Mouse (Mus musculus) spleen, adult 10 weeks (tissue): ENCODE measurements around the gene U90926. TPM values are rescaled to one million over a fixed set of nuclear protein-coding genes. Genes with fewer than 3 reads are reported as not detected.

Experiments
- polyA plus RNA-seq: library from polyadenylated mRNA; stranded (reverse); fragments of 350-450 nt; fragmentation: Illumina TruSeq; extraction: RNeasy Lipid Tissue Mini Kit (QIAGEN cat#74804); gene quantifications from one replicate; pipeline ENCODE4 v1.2.3, GENCODE M21; 2015; ENCODE audit warnings: low replicate concordance; ENCODE audit not compliant: insufficient read depth

Gene U90926
- not detected for polyA plus RNA-seq

DNA sequence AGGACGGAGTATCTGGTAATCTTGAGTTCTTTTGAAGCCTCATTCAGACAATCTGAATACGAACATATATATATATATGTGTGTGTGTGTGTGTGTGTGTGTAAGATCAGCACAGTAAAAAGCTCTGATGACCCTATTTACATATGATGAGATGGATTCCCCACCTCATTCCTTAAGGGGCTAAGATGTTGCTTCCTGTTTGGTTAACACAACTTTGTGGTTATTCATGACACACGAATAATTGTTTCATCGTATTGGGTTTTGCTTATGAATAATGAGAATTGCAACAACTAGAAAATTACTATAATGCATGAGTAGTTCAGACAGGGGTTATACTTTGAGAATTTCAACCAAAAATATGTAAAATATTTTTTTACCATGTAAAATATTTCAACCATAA, at the start of gene U90926:
Gene U90926, minus strand, starts transcription at position 101 of the 400 bp plus-strand sequence.

DNA sequence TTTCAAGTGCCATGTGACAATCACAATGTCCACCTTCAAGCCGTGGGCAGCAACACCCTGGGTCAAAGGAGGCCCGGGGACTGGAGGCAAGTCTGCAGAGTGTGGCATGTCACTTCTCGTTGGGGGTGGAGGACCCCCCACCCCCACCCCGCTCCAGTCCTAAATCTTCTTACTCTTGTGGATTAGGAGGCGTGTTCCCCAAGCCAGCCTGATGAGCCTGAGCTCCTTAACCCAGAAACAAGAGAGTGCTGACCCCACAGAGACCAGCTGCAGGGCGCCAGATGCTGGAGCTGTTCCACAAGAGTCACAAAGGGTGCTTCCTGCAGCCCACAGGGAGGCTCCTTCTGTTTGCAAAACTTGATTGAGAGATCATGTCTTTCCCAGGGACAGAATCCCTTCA, 41.0 kb upstream of the U90926 start, which contains the start of gene Ppef2:
Gene Ppef2, minus strand, starts transcription at position 61 of the 400 bp plus-strand sequence.

Other genes with a start within 250 kb of the U90926 start
- gene Odaph, start 227.9 kb downstream of the U90926 start, polyA plus RNA-seq, result 0.59 TPM
- 1.6 TPM for gene Cdkl2, start 171.5 kb downstream of the U90926 start, polyA plus RNA-seq
- gene G3bp2, start 131.7 kb downstream of the U90926 start, polyA plus RNA-seq, result 130 TPM
- 81.3 TPM for gene Uso1, start 77.5 kb downstream of the U90926 start, polyA plus RNA-seq
- 3.2 TPM for gene Ppef2, start 40.9 kb upstream of the U90926 start, polyA plus RNA-seq
- 99.9 TPM for gene Naaa, start 62.8 kb upstream of the U90926 start, polyA plus RNA-seq
- 53.9 TPM for gene Sdad1, start 95.1 kb upstream of the U90926 start, polyA plus RNA-seq
- gene Cxcl9, start 112.7 kb upstream of the U90926 start, polyA plus RNA-seq, result 50.2 TPM
- gene Art3, start 116.4 kb upstream of the U90926 start, polyA plus RNA-seq, result 8.3 TPM
- 45.5 TPM for gene Cxcl10, start 133.5 kb upstream of the U90926 start, polyA plus RNA-seq
- 51.3 TPM for gene Nup54, start 219.8 kb upstream of the U90926 start, polyA plus RNA-seq